Mouse (Mus musculus) bone marrow, adult 2 months (tissue): ENCODE results near the gene Cfap43.

Source experiments
- CTCF ChIP-seq: fragments of 200-500 bp; IDR thresholded peaks from 2 replicates; pipeline ENCODE4 v1.5.1; 2011; ENCODE audit warnings: low read length, control low read depth; ENCODE audit not compliant: control insufficient read depth, insufficient read depth
- POLR2A ChIP-seq: fragments of 200-500 bp; IDR thresholded peaks from 2 replicates; pipeline ENCODE4 v1.6.1; 2011; ENCODE audit warnings: low read depth, mild to moderate bottlenecking, control low read depth, low read length, borderline replicate concordance; ENCODE audit not compliant: control insufficient read depth

DNA sequence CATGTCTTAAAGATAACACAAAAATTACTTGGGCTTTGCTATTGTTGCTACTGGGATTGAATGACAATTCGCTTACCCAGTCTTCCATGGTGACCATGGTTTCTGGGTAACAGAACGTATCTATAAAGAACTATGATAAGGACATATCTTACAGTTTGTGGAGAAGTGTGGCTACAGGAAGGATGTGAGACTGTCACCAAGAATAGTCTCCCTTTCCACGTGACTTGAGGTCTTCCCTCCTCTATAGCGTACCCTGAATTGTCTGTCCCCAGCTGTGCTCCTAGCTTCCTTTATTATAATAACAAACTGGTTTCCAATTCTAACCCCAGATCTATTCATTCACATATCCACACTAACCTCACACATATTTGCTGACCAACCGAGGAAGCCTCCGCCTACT is 223.4 kb downstream of the Cfap43 start:
- TF ChIP-seq POLR2A (no peak), CTCF (no peak)
